Mouse (Mus musculus): ENCODE data around the gene Surf6. TPM values are rescaled to one million over a fixed set of nuclear protein-coding genes. Genes with fewer than 3 reads are reported as not detected.
A peak's percentile ranks its signal among the peaks of the same experiment; 100 is the strongest.

Surf6 gene
- total RNA-seq (2021) = 10 to 100 TPM; 25.9 to 35.5 TPM
- long read RNA-seq, experiment 1, transcript Surf6-201 (5 exons, 2,971 nt) = major isoform, 52 of 53 reads
- long read RNA-seq, experiment 1, partial matches to known transcripts = 1 of 53 reads
- long read RNA-seq, experiment 1, other reads (novel, unspliced or antisense) = 0 of 53 reads
- long read RNA-seq, experiment 2, transcript Surf6-207 (5 exons, 748 nt) = minor isoform, 5 of 145 reads
- long read RNA-seq, experiment 2, transcript Surf6-201 (5 exons, 2,971 nt) = major isoform, 127 of 145 reads
- long read RNA-seq, experiment 2, partial matches to known transcripts = 12 of 145 reads
- long read RNA-seq, experiment 2, other reads (novel, unspliced or antisense) = 1 of 145 reads

DNA sequence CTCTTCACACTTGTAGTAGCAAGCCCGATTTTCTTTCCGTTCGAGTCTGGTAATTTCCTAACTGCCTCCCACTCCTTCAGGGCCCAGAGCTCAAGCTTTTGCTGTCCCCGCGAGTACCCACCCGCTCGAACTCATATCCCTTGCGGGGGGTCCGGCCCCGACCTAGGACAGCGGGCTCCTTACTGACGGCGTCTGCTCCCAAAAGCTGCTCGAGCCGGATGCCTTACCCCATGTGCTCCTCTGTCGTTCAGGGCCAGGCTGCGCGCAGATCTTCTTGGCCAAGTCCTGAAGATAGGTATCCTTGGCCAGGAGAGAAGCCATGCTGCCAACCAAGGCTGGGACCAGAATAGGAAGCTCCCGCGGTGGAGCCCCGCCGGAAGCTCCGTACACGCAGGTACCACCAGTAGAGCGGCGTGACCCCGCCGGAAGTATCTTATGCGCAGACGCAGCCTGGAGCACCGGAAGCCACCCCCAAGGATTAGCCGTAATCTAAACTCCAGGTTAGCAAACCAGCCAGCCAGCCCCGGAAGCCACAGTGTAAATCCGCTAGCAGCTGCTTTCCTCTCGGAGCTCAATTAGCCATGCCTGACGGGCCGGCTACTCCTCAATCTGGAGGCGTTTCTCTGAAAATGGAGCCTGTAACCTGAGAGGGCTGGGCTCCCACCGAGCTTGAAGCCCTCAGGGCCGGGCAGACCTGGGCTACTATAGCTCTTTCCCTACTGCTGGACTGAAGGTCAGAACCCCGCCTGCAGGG lies at the start of gene Surf6:
Gene Surf6, minus strand, starts transcription at position 413 of the 754 bp plus-strand sequence.
- peak; percentile 90 to 94 for DNase-seq (ENCODE audit: low spot score in 2 of 2)

DNA sequence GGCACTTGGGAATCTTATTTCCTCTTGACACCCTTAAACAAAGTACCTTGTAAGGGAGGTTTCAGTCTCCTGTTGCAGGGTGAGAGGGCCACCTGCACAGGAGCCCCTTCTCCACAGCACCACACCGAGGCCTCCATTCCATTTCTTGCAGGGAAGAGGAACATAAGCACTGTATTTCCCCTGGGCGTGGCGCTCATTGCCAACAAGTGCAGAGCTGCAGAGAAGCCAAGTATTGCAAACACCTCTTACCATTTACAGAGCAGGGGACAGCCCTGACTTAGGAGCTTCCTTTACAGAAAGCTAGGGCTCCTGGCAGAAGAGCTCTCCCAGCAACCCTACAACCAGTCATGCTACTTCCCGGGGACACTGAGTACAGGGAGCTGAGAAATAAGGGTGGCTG lies 49.5 kb upstream of the Surf6 start:
- no peak for DNase-seq (ENCODE audit: low spot score in 2 of 2)

DNA sequence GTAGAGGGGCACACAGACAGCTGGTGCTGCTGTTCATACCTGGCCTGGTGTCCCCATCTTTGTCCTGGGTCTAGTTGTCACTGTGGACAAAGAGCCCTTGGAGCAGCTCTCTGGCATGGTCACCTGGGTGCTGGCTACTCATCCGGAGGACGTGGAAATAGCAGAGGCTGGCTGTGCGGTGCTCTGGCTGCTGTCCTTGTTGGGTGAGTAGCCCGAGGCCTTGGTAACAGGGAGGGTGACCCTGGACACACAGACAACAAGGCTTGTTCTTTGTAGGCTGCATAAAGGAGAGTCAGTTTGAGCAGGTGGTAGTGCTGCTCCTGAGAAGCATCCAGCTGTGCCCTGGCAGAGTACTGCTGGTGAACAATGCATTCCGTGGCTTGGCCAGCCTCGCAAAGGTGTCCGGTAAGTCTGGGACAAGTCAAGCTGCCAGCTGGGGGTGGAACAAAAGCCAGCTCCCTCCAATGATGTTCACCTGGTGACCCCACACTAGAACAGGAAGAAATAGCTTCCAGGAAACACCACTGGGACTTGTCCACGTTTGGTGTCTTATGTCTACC lies 48.7 kb upstream of the Surf6 start:
- no peak for DNase-seq (ENCODE audit: low spot score in 2 of 2)

DNA sequence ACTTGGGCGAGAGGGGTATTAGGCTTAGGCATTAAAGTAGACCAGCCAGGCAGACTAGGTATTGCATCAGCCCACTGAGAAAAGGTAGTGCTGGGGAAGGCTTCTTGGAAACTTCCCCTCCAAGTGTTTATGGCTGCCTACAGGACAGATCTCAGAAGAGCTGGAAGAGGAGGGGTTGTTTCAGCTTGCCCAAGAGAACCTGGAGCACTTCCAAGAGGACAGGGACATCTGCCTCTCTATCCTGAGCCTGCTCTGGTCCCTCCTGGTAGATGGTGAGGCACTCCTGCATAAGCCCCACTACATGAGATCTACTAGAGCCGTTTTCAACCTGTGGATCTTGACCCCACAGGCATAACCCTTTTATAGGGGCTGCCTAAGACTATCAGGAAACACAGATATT lies 47.7 kb upstream of the Surf6 start:
- no peak for DNase-seq (ENCODE audit: low spot score in 2 of 2)

DNA sequence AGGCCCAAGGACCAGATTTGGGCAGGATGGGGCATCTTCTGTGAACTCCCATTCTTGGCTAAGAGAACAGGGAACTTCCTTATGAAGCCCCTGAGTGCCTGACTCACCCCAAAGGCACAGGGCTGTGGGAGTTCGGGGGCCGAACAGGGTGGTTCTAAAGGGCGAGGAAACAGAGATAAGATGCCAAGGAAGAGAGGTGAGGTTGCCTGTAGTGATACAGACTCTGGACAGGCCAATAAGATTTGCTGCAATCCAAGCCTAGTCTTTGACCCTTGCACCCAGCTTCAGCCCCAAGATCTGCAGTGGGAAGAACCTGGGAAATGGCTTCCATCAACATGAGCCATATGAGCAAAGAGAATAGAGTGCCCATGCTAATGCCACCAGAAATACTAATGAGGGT lies 40.6 kb upstream of the Surf6 start:
- DNase-seq (ENCODE audit: low spot score in 2 of 2) = no peak

DNA sequence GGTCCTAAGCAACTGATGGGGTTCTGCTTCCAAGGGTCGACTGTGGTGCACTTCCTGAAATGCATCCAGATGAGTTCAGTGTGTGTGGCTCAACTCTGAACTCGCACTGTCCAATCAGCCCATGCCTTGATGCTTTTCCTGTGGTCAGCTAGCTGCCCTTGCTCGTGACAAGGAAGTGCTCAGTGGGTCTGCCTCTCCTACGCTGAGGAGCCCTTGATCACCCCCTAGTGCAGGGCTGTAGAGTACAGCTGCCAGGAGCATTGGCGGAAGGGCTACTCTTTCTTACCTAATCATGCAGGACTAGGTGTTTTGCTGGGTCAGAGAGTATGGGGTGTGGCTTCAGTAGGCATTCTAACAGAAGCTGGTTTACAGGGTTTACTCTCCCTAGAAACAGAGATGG lies 38.9 kb upstream of the Surf6 start:
- DNase-seq (ENCODE audit: low spot score in 2 of 2) = no peak

DNA sequence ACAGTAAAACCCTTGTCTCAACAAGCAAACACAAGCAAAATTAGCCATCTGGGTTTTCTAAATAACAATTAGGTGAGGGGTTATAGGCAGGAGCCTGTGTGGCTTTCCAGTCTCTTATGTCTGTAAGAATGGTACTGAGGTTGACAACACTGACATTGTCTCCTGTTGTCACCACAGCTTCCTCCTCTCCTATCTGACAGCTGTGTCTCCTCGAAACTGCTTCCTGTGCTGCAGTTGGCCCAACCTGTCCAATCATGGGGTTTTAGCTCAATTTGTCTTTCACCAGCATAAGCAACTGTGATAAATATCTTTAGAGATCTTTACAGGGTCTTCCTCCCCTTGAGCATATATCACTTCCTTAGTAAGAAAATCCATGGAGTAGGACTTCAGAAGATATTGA lies 33.7 kb upstream of the Surf6 start:
- DNase-seq (ENCODE audit: low spot score in 2 of 2) = no peak

DNA sequence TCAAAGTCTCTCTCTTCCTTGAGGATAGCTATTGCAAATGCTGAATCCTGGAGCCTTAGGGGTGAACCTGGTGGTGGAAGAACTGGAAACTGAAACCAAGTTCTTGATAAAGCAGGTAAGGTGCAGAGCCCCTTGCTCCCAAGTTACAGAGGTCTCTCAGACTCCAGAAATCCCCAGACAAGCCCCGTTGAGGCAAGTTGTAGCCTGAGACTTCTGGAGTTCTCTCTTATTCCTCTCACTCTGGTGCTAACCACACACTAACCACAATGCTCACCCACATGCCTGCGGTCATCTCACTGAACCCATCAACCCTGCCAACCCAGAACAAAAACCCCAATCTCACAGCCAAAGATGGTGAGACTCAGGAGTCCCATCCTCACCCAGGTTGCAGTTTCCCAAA lies 32.6 kb upstream of the Surf6 start:
- DNase-seq (ENCODE audit: low spot score in 2 of 2) = no peak

DNA sequence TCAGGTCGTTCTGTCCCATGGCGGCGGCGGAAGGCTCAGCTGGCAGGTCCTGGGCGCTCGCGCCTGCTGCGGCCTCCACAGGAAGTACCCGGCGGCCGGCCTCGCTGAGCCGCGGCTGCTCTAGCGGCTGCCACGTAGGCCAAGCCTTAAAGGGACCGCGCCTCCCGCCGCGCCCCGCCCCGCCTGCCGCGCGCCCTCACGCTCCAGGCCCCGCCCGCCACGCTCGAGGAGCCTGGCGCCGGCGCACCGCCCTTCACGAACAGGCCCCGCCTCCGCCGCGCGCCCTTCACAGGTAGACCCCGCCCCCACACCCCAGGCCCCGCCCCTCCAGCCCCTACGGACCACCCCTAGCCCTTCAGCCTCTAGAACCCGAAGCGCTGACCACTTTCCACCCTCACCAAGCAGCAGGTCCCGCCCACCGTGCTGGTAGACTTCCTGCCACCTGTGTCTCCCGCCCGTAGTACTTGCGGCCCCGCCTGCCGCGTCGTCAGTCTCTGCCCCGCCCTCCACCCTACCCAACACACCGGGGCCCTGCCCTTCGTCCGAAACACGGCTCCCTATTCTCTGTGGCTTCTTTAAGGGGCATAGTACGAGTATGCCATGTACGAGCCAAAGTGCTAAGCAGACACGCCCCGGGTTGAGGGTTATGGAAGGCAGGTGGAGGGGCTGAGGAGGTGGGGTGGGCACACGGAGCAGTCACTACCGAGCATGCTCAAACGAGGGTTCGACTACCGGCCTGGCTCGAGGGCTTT lies 30.8 kb upstream of the Surf6 start, which contains the start of the genes Surf4 and Stkld1:
Gene Surf4, minus strand, starts transcription at position 625 of the 752 bp plus-strand sequence.
Gene Stkld1, plus strand, starts transcription at position 744 of the 752 bp plus-strand sequence.
- peak; percentile 93 to 94 for DNase-seq (ENCODE audit: low spot score in 2 of 2)

DNA sequence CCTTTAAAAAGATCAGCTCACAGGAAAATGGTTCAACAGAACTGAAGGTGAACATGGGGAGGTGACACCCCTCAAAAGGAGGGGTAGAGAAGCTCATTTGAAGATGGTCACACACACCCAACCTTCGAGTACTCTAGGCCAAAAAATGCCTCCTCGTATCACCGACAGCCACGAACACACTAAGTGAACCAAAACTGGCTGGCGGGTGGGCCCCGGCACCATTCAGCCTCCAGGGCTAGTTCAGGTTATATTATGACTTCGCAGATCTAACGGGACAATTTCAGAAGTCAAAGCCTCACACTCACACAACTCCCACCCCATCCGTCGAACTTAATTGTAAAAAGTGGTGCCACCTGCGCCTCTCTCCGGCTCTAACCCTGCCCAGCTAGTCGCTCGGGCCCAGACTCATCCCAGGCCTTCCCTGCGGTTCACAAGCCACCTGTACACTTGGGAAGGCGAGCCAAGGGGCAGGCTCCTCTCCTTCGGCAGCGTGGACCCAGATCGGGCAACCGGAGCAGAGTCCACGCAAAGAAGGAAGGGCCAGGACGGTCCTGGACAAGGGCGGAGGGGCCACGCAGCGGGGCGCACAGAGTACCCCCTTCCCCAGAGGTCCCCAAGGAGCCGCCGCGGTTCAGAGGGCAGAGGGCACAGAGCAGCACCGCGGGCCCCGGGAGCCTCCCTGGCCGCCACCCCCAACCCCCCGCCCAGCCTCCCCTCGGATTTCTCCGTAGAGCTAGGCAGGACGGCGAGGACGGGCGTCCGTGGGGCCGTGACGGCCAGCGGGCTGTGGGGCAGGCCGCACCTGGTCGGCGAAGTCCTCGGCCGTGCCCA lies 30.0 kb upstream of the Surf6 start:
- DNase-seq (ENCODE audit: low spot score in 2 of 2) = no peak

DNA sequence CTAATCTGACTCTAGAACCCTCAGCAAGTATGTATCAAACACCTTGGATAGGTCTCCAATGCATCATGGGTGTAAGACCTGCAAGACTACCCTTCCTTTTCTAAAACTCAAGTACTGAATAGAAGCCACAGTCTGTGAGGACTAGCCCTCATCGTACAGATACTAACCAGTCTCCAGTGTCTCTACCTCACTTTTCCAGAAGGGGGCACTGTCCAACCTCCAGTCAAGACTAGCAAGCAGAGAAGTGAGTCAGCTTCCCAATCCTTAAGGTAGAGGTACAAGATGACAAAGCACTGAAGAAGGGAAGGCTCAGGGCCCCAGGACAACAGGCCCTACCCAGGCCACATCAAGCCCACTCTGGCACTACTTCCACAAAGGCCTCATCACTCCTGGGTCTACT lies 27.7 kb upstream of the Surf6 start:
- peak in 1 of 2 experiments; percentile 58 for DNase-seq (ENCODE audit: low spot score in 2 of 2)

DNA sequence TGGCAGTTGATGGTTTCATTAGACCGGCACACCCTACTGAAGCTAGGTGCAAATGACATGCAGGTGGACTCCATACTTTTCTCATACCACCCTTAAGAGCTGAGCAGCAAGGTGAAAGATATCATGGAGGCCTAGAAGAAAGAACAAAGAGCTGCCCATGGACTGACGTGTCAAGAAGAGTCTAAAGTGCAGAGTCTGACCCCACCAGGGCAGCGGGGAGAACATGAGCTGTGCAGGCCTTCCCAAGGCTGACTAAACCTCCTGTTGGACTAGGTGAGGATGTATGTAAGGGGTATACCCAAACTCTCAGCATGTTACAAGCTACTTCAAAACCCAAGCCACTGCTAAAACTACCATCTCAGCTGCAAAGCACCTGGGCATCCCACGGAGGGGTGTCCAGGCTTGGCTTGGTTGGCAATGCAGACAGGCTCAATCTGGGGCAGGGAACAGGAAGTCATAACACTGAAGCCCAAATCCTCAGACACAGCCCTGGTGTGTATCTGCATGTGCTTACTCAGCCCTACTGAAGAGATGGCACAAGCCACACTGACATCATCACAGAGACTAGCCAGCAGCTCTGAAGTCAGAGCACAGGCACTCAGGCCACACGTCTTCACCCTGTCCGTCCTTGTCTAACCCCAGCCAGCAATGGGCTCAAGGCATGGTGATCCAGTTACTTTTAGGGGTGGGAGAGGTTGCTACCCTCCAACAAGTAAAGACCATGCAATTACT lies 25.2 kb upstream of the Surf6 start:
- no peak for DNase-seq (ENCODE audit: low spot score in 2 of 2)

DNA sequence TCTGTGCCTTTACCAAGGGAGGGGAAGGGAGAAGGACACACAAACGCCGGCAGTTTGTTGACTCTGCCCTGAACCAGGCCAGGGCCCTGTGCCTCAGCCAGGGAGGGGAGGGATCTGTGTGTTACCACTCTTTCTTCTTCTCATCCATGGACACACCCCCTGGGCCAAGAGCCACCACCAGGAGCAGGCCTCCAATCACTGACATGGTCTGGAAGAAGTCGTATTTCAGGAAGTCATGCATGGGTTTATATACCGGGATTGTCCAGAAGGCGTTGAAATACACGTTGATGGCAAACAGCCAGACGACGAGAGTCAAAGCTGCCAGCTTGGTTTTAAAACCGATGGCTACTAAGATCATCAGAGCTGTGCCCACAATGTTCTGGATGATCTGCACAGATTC lies 19.1 kb upstream of the Surf6 start:
- no peak for DNase-seq (ENCODE audit: low spot score in 2 of 2)

DNA sequence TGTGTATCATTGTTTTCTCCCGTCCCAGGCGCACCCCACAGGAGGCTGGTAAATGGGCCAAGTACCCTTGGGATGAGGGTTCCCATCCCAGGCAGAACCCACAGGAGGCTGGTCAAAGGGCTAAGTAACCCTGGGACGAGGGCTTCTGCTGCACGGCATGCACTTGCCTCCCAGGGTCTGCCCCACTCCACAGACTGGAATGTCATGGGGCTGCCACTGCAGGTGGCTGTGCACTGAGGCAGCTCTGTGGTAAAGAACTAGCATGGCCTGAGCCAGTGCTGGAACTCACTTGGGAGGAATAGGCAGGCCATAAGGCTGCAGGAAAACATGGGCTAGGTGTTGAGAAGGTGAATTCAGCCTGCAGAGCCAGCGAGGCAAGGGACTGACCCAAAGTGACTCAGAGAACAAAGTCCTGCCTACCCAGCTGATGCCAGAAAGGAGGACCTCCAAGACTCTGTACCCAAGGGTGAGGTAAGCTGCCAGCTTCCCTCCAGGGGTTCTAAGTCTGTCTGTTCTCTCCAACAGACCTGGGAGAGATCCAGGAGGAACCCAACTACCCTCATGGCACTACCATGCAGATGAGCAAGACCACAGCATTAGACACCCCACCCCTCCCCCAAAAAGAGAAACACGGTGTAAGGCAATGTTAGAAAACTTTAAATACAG lies 17.6 kb upstream of the Surf6 start:
- DNase-seq (ENCODE audit: low spot score in 2 of 2) = no peak

DNA sequence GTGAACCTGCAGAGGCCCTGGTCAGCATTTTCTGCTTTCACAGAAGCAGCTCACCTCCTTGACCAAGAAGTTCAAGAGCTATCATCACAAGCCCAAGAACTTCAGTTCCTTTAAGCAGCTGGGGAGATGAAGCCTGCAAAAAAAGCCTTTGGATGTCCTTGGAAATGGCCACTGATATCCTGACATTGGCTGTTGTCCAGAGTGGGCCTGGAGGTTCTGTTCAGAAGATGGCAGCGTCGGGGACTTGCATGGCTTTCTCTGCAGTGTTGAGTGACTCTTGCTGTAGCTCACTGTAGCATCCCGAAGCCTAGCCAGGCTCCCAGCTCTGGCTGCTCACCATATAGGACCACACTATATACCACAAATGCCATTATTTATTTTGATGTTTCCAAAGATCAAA lies 17.0 kb upstream of the Surf6 start:
- no peak for DNase-seq (ENCODE audit: low spot score in 2 of 2)

DNA sequence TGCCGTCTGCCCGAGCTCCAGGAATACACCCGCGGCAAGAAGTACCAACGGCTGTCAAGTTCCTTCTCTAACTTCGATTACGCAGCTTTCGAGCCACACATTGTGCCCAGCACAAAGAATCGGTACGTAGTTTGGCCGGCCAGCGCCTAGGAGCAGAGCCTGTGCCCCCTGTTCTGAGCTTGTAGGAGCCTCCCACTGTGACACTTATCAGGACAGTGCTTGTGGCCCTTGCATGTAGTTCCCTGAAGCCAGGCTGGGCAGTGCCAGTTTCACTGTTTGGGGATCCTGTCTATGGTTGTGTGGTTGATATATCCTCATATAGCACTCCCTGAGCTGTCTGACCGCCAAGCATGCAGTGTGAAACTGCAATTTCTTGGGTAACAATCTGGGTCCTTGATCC lies 14.1 kb upstream of the Surf6 start:
- DNase-seq (ENCODE audit: low spot score in 2 of 2) = no peak

DNA sequence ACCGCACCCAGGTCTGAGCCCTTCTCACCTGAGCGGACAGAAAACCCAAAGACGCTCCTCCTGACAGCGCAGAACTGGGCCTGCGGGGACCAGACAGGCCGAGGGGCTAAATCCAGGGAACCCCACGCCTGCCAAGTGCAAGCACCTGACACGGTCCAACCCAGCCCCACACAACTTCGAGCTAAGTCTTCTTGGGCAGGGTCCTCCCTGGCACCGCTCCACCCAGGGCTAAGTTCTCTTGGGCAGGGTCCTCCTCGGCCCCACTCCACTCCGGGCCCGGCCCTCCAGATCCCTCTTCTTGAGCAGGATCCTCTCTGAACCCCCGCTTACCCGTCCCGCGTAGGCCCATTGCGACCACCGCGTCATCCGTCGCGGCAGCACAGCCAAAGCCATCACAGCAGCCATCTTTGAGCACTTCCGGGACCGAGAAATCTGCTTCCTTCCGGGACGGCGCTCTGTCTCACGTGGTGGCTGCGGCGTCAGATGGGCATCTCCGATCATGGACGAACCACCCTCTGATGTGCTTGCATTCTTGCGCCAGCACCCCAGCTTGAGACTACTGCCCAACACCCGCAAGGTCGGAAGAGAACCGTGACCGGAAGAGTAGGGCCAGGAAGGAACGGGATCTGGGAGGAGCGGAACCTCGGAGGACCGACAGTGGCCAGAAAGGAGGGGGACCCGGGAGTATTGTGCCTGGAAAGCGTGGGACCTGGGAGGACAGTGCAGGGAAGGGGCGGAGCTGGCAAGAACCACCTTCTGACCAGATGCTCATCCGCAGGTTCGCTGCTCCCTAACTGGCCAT lies 13.4 kb upstream of the Surf6 start, which contains the start of the genes Surf2 and Surf1:
Gene Surf2, plus strand, starts transcription at position 441 of the 802 bp plus-strand sequence.
Gene Surf1, minus strand, starts transcription at position 604 of the 802 bp plus-strand sequence.
- peak; percentile 75 to 77 for DNase-seq (ENCODE audit: low spot score in 2 of 2)
